Mouse (Mus musculus): Measurements from ENCODE around the gene Otop1. TPM values are rescaled to one million over a fixed set of nuclear protein-coding genes. Genes with fewer than 3 reads are reported as not detected.

Gene Otop1
- 0.06 and 0.08 TPM in 2 replicates for polyA plus RNA-seq (2015; fragmentation: Nextera tagmentation; extraction: Ambion mirVana)

DNA sequence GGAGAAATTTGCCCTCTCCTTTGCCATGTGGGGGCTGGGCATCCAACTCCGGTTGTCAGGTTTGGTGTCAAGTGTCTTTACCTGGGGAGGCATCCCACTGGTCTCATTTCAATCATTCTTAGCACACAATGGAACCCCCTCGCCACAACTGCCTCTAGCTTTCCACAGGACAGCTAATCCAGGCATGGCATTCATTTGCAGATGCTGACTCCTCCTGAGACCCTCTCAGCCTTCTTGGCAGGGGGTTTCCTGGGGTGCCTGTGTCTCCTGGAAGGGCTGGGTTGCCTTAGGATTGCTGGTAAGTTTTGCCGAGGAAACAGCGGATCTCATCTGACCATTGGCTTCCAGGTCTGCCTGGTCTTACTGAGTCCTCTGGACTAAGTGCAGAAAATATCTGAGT is at the start of gene Otop1:
TSS of gene Otop1 (plus strand) at position 202 of the 400 bp plus-strand sequence.
- no peak for DNase-seq (ENCODE audit: low spot score)

GRCm38 (mm10) chr5:38235422-38235821 is 40.4 kb upstream of the Otop1 start:
- DNase-seq (ENCODE audit: low spot score) = peak; percentile 45

- DNase-seq (ENCODE audit: low spot score) = no peak
Measured at GRCm38 (mm10) chr5:38236627-38237026, 39.1 kb upstream of the Otop1 start.

- DNase-seq (ENCODE audit: low spot score) = no peak
Measured at GRCm38 (mm10) chr5:38240727-38241472, 34.9 kb upstream of the Otop1 start.

DNA sequence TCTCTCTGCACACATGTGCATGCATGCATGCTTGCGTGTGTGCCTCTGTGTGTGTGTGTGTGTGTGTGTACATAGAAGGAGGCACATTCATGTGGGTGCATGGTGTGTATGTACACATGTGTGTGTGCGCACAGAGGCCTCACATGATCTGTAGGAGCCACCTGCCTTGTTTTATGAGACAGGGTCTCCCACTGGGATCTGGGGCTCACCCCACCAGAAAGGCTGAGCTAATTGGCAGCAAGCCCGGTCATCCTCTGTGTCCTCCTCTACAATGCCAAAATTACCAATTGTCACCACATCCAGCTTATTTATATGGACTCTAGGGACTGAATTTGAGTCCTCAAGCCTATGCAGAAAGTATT is 34.3 kb upstream of the Otop1 start:
- no peak for DNase-seq (ENCODE audit: low spot score)

DNA sequence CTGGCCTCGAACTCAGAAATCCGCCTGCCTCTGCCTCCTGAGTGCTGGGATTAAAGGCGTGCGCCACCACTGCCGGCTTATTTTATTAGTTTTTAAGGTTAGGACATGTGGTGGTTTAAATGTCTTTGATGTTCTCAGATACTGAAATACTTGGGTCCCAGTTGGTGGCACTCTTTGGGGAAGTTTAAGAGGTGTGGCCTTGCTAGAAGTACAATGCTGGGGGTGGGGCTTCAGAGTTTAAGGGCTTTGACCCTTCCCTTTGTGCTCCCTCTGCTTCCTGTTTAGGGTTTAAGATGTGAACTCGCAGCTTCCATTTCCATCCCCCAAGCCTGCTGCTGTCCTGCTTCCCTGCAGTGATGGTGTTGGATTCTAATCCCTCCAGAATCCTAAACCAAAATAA is 33.8 kb upstream of the Otop1 start:
- no peak for DNase-seq (ENCODE audit: low spot score)

DNA sequence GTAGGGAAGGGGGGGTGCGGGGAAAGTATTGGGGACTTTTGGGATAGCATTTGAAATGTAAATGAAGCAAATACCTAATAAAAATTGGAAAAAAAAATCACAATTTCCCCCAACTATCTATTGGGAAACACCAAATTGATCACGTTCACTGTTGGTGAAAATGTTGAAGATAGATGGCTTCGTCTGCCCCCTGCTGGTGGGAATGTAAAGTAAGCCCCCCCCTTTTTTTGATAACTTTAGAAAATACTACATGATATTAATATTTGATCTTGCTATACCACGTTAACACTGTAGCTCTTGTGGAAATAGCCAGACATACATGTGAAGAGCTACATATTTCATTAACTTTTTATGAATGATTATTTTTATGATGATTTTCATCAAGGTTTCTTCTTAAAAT is 20.6 kb upstream of the Otop1 start:
- no peak for DNase-seq (ENCODE audit: low spot score)

GRCm38 (mm10) chr5:38255644-38256043 is 20.1 kb upstream of the Otop1 start:
- no peak for DNase-seq (ENCODE audit: low spot score)

- DNase-seq (ENCODE audit: low spot score) = no peak
Measured at GRCm38 (mm10) chr5:38256551-38256950, 19.2 kb upstream of the Otop1 start.

GRCm38 (mm10) chr5:38258034-38258772 is 17.6 kb upstream of the Otop1 start:
- no peak for DNase-seq (ENCODE audit: low spot score)

- no peak for DNase-seq (ENCODE audit: low spot score)
Measured at GRCm38 (mm10) chr5:38258773-38259146, 17.0 kb upstream of the Otop1 start.

DNA sequence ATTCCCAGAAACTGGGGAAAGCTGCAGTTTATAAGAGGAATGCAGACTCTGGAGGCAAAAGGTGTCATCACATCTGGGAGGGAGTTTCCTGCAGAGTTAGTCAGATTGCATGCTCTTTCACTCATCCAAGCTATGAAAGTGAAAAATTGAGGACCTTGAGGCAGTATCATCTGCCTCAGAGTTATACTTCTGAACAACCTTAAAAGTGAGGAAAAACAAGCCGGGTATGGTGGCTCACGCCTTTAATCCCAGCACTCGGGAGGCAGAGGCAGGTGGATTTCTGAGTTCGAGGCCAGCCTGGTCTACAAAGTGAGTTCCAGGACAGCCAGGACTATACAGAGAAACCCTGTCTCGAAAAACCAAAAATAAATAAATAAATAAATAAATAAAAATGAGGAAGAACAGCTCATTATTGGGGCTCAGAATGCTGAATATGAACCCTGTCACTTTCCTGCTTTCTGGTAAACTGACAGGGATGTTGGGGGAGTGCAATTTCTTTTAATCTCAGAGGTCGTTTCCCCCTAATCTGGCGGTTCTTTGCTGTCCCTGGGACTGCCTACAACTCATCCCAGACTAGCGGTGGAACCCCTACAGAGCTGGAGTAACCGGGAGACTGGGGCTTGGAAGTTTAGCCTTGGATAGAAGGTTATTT is 16.2 kb upstream of the Otop1 start:
- DNase-seq (ENCODE audit: low spot score) = peak; percentile 6

- DNase-seq (ENCODE audit: low spot score) = peak; percentile 62
Measured at GRCm38 (mm10) chr5:38260107-38260682, 15.6 kb upstream of the Otop1 start, which contains the start of gene Tmem128. Tmem128 (plus strand) TSS chr5:38260185.

- DNase-seq (ENCODE audit: low spot score) = no peak
Measured at GRCm38 (mm10) chr5:38270942-38271341, 4.8 kb upstream of the Otop1 start.

DNA sequence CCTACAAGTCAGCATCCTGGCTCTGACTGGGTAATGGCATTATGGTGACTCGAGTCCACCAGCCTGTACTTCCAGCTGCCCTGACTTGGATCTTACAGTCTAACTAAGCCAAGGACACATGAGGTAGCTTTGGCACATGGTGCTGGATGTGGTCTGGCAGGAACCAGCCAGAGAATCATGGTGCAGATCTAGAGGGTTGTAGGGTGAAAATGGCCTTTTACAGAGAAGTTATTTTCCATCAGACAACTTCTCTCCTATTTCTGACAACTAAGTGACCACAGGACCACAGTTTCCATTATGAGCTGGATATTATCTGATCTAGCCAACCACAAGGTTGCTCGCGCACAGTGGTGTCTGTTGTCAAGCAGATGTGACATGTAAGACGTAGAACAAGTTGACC is 1.9 kb upstream of the Otop1 start:
- DNase-seq (ENCODE audit: low spot score) = no peak

DNA sequence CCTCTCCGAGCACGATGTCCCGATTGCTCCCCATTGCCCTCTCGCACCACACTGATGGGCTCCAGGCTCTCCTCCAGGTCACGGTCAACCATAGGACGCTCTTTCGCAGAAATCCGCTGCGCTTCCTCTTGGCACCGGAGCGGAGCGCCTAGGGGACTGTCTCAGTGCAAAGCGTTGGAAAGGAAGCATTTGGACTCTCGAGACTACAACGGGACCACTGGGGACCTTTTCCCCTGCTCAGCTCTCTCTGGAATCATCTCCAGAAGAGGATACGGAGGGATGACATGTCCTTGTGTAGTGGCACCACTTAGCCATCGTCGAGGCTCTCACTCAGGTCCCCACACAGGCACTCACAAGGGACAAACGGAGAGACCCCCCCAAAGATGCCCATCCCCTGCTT is 679 bp downstream of the Otop1 start:
- no peak for DNase-seq (ENCODE audit: low spot score)

DNA sequence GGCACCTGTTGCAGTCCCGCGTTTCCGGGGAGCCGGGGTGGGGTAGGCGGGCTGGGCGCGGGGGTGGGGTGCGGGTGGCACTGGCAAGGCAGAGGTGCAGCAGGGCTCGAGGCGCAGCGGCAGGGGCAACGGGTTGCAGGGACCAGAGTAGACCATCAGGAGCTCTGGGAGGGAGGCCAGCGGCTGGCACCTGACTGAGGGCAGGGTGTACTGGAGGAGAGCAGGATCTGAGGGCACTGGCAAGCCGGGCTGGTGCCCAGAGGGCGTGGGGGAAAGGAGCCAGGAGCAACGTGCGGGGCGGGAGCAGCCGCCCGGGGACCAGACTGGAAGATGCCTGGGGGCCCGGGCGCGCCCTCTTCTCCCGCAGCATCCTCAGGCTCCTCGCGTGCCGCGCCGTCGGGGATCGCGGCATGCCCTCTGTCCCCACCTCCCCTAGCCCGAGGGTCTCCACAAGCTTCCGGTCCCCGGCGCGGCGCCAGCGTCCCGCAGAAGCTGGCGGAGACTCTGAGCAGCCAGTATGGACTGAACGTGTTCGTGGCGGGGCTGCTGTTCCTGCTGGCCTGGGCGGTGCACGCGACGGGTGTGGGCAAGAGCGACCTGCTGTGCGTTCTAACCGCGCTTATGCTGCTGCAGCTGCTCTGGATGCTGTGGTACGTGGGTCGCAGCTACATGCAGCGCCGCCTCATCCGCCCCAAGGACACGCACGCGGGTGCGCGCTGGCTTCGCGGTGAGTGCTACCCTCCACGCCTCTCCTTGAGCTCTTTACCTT is 1.5 kb downstream of the Otop1 start:
- no peak for DNase-seq (ENCODE audit: low spot score)

DNA sequence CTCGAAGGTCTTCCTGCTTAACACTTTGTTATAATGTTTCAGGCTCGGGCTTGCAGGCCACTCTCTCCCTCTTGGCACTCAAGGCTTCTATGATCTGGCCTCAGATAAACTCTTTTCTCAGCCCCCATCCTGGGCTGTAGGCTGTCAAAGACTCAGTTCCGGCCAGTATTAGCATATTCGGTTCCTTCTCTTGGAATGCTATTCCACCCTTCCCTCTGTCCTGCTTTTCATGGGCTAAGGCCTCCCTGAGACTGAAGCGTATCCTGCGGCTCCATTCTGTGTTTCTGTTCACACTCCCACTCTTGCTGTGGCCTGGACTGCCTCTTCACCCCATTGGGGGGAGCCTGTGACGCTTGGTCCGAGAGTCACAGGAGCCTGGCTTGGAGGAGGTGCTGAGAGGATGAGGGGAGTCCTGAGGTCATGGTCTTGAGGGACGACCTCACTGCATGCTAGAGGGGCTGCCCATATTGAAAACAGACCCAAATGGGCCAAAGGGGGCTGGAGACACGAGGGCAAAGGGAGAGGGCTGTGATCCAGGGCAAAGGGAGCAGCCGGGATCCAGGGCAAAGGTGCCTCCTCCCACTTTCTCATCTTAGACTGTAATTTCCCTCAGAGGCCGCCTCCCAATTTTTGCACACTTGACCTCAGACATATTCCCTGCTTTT is 2.3 kb downstream of the Otop1 start:
- no peak for DNase-seq (ENCODE audit: low spot score)

- DNase-seq (ENCODE audit: low spot score) = no peak
Measured at GRCm38 (mm10) chr5:38280075-38280474, 4.3 kb downstream of the Otop1 start.

DNA sequence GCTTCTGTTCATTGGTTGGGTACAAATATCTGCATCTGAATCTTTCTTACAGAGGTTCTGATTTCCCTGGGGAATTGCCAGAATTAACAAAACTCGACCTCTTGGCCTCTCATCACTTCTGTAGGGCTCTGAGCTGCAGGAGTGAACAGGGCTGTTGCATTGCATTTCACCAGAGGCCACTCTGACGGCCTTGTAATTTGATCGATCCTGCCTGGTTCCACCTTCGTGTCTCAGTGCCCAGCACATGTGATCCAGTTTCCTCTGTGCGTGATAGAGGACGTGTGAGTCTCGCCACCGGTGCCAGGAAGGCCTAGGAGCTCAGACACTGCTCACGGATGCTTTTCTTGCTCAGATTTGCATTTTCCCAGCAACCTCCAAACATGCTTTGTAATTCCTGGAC is 10.0 kb downstream of the Otop1 start:
- no peak for DNase-seq (ENCODE audit: low spot score)

- DNase-seq (ENCODE audit: low spot score) = no peak
Measured at GRCm38 (mm10) chr5:38288476-38288875, 12.7 kb downstream of the Otop1 start.
